ENCODE assay signal across 18 mouse cellular contexts in the genomic region with DNA sequence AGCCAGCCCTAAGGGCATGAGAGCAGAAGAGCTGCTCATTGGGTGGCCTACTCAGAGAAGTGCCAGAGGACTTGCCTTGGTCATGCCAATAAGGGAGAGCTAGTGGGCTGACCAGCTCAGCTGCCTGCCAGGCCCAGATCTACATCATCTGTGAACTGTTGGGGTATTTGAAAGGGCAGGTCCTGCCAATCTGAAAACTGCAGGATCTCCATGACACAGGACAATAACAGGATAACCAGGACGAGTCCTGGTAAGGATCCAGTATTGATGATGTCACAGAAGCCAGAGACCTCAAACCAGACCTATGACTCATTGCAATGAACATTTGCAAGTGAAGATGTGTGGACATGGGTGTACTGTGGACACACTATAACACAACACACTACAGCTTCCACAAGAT. TPM values are rescaled to one million over a fixed set of nuclear protein-coding genes. Genes with fewer than 3 reads are reported as not detected.
DNase-seq lines count a peak whose midpoint lies in the region; ATAC-seq and TF ChIP-seq lines count a peak whose summit lies in the region.
"Had no signal": no experiment of that assay in that cellular context is flagged by ENCODE, and none has a peak within 500 bp of the region (broad histone marks: within the 10 kb centered on the region; RNA-seq: fewer than 3 reads in every experiment).

No protein-coding gene starts in this region.

- H3K9ac ChIP-seq in midbrain, embryonic 11.5 days (ENCODE audit: low read length): no peak overlapping the region
- H3K9ac ChIP-seq in midbrain, postnatal 0 days (replicated peaks; ENCODE audit: low read length, poor library complexity, severe bottlenecking): no peak overlapping the region
- H3K9ac ChIP-seq: embryonic facial prominence, embryonic 13.5 days; heart, embryonic 12.5 days; hindbrain, embryonic 15.5 days had no signal

- no peak overlapping the region for H3ac ChIP-seq in myocyte (ENCODE audit: control insufficient read depth, insufficient read length)

- H3K79me2 ChIP-seq in myocyte (ENCODE audit: control insufficient read depth, insufficient read depth): no peaks in the 10 kb centered on the region

- ATAC-seq in midbrain, embryonic 11.5 days (ENCODE audit: low FRiP score): no peak
- ATAC-seq in midbrain, postnatal 0 days (ENCODE audit: low FRiP score): no peak
- ATAC-seq: forebrain, embryonic 14.5 days had no signal

- TF ChIP-seq POLR2A in myocyte (IDR thresholded peaks at IDR 0.05; ENCODE audit: insufficient read length, low read depth): no peak

- no peaks in the 10 kb centered on the region for H3K4me1 ChIP-seq in midbrain, embryonic 11.5 days (ENCODE audit: control insufficient read depth, insufficient read depth, low read length)
- H3K4me1 ChIP-seq in midbrain, postnatal 0 days (ENCODE audit: insufficient read depth, low read length): no peaks in the 10 kb centered on the region
- H3K4me1 ChIP-seq: embryonic facial prominence, embryonic 13.5 days; forebrain, embryonic 10.5 days; heart, embryonic 12.5 days; hindbrain, embryonic 15.5 days had no signal

- H3K4me3 ChIP-seq in midbrain, embryonic 11.5 days (ENCODE audit: low read depth, low read length): no peak overlapping the region
- H3K4me3 ChIP-seq in midbrain, postnatal 0 days (ENCODE audit: low read depth, low read length): no peak overlapping the region
- H3K4me3 ChIP-seq in myocyte: no peak overlapping the region
- H3K4me3 ChIP-seq: embryonic facial prominence, embryonic 13.5 days; forebrain, embryonic 10.5 days; gastrocnemius, adult 2 months; heart, embryonic 12.5 days; hindbrain, embryonic 15.5 days had no signal

- H3K9me3 ChIP-seq in midbrain, embryonic 11.5 days (ENCODE audit: control insufficient read depth, low read length): peaks cover 3% of the 10 kb centered on the region; the same call in 1 of the 2 replicates
- H3K9me3 ChIP-seq in midbrain, postnatal 0 days (ENCODE audit: low read length): no peaks in the 10 kb centered on the region
- H3K9me3 ChIP-seq: hindbrain, embryonic 15.5 days had no signal

- no peak for TF ChIP-seq CTCF in midbrain, postnatal 0 days (IDR thresholded peaks at IDR 0.05)

- no peak overlapping the region for H3K27ac ChIP-seq in midbrain, embryonic 11.5 days (ENCODE audit: low read depth, low read length)
- H3K27ac ChIP-seq in midbrain, postnatal 0 days (ENCODE audit: low read depth, low read length): no peak overlapping the region
- H3K27ac ChIP-seq: embryonic facial prominence, embryonic 13.5 days; forebrain, embryonic 10.5 days; gastrocnemius, adult 2 months; hindbrain, embryonic 15.5 days had no signal

- H3K27me3 ChIP-seq in midbrain, embryonic 11.5 days (ENCODE audit: control insufficient read depth, insufficient read depth, low read length): no peaks in the 10 kb centered on the region
- no peaks in the 10 kb centered on the region for H3K27me3 ChIP-seq in midbrain, postnatal 0 days (ENCODE audit: insufficient read depth, low read length)
- no peaks in the 10 kb centered on the region for H3K27me3 ChIP-seq in myocyte (ENCODE audit: control insufficient read depth, insufficient read depth, insufficient read length)
- H3K27me3 ChIP-seq: CH12.LX; embryonic facial prominence, embryonic 13.5 days; heart, embryonic 12.5 days; hindbrain, embryonic 15.5 days had no signal

- no peaks in the 10 kb centered on the region; the same call in none of the 2 replicates for H3K36me3 ChIP-seq in midbrain, embryonic 11.5 days (ENCODE audit: control insufficient read depth, insufficient read depth, low read length)
- peaks cover 32% of the 10 kb centered on the region for H3K36me3 ChIP-seq in midbrain, postnatal 0 days (ENCODE audit: insufficient read depth, low read length)
- peaks cover 4% of the 10 kb centered on the region for H3K36me3 ChIP-seq in myocyte (ENCODE audit: control insufficient read depth, insufficient read depth)

- 83% methylated on average over 1 of the region's 1 CpGs for WGBS in midbrain, embryonic 11.5 days
- 93% methylated on average over 1 of the region's 1 CpGs for WGBS in midbrain, postnatal 0 days

- peak; percentile 49 for DNase-seq in midbrain, embryonic 11.5 days (ENCODE audit: low spot score, missing footprints)
- DNase-seq in midbrain, postnatal 0 days (ENCODE audit: low spot score): no peak
- DNase-seq in MN1 (ENCODE audit: low spot score): peak; percentile 76
- DNase-seq in layer of hippocampus, postnatal 25 days (ENCODE audit: extremely low spot score in 1 of 2, low spot score in 1 of 2): no peak
- DNase-seq in adrenal gland, postnatal 36 days: no peak
- DNase-seq: adrenal gland, postnatal 10 days; cerebellum, adult 11-12 months; cerebellum, adult 9-10 months; cerebellum, postnatal 25 days; gastrocnemius, adult 2 months; gastrocnemius, postnatal 25 days had no signal

- no peak overlapping the region for H3K4me2 ChIP-seq in midbrain, embryonic 11.5 days
- no peak overlapping the region for H3K4me2 ChIP-seq in midbrain, postnatal 0 days (ENCODE audit: low read depth, low read length, poor library complexity, severe bottlenecking)
- H3K4me2 ChIP-seq in myocyte (ENCODE audit: low read depth): peak overlapping the region; percentile 25
- H3K4me2 ChIP-seq: embryonic facial prominence, embryonic 13.5 days; heart, embryonic 12.5 days; hindbrain, embryonic 15.5 days had no signal

TF ChIP-seq in myocyte, 11 proteins besides CTCF, POLR2A, EP300 and RAD21:
- TF ChIP-seq MYOD1 (IDR thresholded peaks at IDR 0.05; ENCODE audit: control insufficient read depth in 1 of 3, insufficient read length in 2 of 3, low read depth in 2 of 3): no peak
- no peak for TF ChIP-seq MAX (IDR thresholded peaks at IDR 0.05; ENCODE audit: low read depth)
- no peak for TF ChIP-seq POLR2AphosphoS2 (IDR thresholded peaks at IDR 0.05; ENCODE audit: insufficient read length, low read depth)
- TF ChIP-seq REST (IDR thresholded peaks at IDR 0.05; ENCODE audit: insufficient read depth, insufficient read length): no peak
- TF ChIP-seq SRF (IDR thresholded peaks at IDR 0.05; ENCODE audit: control insufficient read depth, insufficient read length, low read depth): no peak
- TF ChIP-seq MYOG (IDR thresholded peaks at IDR 0.05; ENCODE audit: control insufficient read depth in 1 of 3, insufficient read depth in 1 of 3, insufficient read length in 2 of 3, low read depth in 2 of 3): no peak
- no peak for TF ChIP-seq USF1 (IDR thresholded peaks at IDR 0.05; ENCODE audit: low read depth)
- no peak for TF ChIP-seq CEBPB (IDR thresholded peaks at IDR 0.05; ENCODE audit: insufficient read depth, poor library complexity, severe bottlenecking)
- no peak for TF ChIP-seq TCF3 (IDR thresholded peaks at IDR 0.05; ENCODE audit: insufficient read length, low read depth)
- TF ChIP-seq E2F4 (IDR thresholded peaks at IDR 0.05; ENCODE audit: insufficient read depth): no peak
- TF ChIP-seq TCF12 (IDR thresholded peaks at IDR 0.05; ENCODE audit: insufficient read depth, poor library complexity, severe bottlenecking): no peak

RNA-seq across cellular contexts. Expression of a gene that starts 12.5 kb away (rescaled TPM):
- 85.7 and 88.6 TPM in 2 replicates for polyA plus RNA-seq in midbrain, embryonic 11.5 days (2014; fragmentation: Nextera tagmentation; extraction: Ambion mirVana)
- total RNA-seq in midbrain, postnatal 0 days (2014; rRNA removed): 32.3 and 39.4 TPM in 2 replicates
- 41.3 and 44.0 TPM in 2 replicates for polyA plus RNA-seq in midbrain, postnatal 0 days (2015; fragmentation: Nextera tagmentation; extraction: Ambion mirVana)
- 23.0 TPM for polyA plus RNA-seq in myocyte (2012; fragmentation: generic; extraction: Trizol)
- total RNA-seq in layer of hippocampus, postnatal 25 days (2021): 10 to 100 TPM; 24.5 to 25.0 TPM
- total RNA-seq in adrenal gland, postnatal 36 days (2021): 10 to 100 TPM; 48.8 to 62.8 TPM

RNA-seq across cellular contexts. Expression of a gene that starts 55.5 kb away (rescaled TPM):
- 46.5 and 51.9 TPM in 2 replicates for polyA plus RNA-seq in midbrain, embryonic 11.5 days (2014; fragmentation: Nextera tagmentation; extraction: Ambion mirVana)
- total RNA-seq in midbrain, postnatal 0 days (2014; rRNA removed): 41.1 and 41.3 TPM in 2 replicates
- 89.9 and 121 TPM in 2 replicates for polyA plus RNA-seq in midbrain, postnatal 0 days (2015; fragmentation: Nextera tagmentation; extraction: Ambion mirVana)
- 4.0 TPM for polyA plus RNA-seq in myocyte (2012; fragmentation: generic; extraction: Trizol)
- 10 to 100 TPM; 75.2 to 81.7 TPM for total RNA-seq in layer of hippocampus, postnatal 25 days (2021)
- 10 to 100 TPM; 40.9 to 47.4 TPM for total RNA-seq in adrenal gland, postnatal 36 days (2021)

Comparison
In these comparisons a context has a peak if more than half of its experiments do, and no peak if none do; other contexts are left out.
1. DNase-seq: peak in midbrain, embryonic 11.5 days (single experiment) and MN1 (single experiment); none in midbrain, postnatal 0 days (single experiment), layer of hippocampus, postnatal 25 days (0 of 2) and adrenal gland, postnatal 36 days (0 of 2).